Mouse (Mus musculus): ENCODE measurements around the gene Tbca.

Gene Tbca

GRCm38 (mm10) chr13:94847870-94848269, 59.2 kb downstream of the Tbca start:
- no peak for DNase-seq (ENCODE audit: low spot score in 2 of 2)

DNA sequence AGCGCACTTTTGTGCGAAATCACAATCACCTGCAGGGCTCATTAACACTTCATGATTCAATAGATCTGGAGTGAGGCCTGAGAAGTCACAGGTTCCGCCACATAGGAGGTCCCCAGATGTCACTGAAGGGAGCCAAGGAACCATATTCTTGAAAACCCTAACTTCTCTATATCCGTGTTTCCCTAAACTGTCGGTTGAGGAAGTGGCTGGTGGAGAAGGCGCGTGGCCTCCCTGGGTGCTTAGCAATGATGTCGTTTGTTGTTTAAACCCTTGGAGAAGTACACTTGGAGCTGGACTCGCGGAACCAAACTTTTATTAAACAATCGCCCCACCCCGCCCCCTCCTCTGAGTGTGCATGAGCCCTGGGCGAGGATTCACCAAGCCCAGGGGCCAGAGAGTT, 60.6 kb downstream of the Tbca start:
- no peak for DNase-seq (ENCODE audit: low spot score in 2 of 2)

- DNase-seq (ENCODE audit: low spot score in 2 of 2) = no peak
Observed at GRCm38 (mm10) chr13:94858016-94858575, 69.4 kb downstream of the Tbca start.

- no peak for DNase-seq (ENCODE audit: low spot score in 2 of 2)
Observed at GRCm38 (mm10) chr13:94859256-94859655, 70.5 kb downstream of the Tbca start.

DNA sequence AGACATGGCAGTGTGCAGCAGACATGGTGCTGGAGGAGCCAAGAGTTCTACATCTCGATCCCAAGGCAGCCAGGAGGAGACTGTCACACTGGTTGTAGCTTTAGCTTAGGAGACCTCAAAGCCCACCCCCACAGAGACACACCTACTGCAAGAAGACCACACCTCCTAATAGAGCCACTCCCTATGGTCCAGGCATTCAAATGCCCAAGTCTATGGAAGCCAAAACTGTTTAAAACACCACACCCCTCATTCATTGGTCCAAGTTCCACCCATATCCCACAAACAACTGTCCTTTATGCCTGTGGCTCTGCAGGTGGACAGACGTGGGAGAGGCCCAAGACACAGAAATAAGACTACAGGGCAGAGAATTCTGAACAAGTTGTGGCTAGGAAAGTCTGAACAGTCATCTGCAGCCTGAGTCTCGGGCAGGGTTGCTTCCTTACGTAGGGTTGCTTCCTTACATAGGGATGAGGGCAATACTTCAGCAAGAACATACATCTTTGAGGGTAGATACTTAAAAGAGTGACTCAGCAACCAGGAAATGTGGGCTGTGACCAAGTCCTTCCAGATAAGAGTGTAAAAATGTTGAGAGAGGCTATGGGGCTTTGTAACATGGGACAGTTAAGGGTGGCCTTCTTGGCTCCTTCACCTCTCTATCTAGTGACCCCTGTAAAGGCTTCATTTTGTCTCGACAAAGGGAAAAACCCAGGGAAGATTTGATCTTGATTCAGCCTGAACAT, 74.0 kb downstream of the Tbca start:
- no peak for DNase-seq (ENCODE audit: low spot score in 2 of 2)

DNA sequence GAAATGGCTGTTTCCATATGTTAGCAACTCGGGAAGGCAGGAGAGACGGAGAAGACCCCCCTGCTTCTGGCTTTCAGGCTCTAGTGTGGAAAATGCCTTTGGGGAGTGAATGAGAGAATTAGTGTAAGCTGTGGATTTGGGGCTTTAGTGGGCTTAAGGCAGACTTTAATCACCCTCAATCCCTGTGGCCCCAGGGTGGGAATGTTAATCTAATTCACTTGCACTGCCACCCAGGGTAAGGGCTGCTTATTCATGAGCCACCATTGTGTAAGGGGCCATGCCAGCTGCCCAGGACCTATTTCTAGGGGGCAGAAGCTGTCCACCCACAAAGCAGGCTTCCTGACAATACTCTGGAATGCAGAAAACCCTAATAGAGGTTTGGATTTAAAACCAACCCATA, 78.2 kb downstream of the Tbca start:
- DNase-seq (ENCODE audit: low spot score in 2 of 2) = no peak

DNA sequence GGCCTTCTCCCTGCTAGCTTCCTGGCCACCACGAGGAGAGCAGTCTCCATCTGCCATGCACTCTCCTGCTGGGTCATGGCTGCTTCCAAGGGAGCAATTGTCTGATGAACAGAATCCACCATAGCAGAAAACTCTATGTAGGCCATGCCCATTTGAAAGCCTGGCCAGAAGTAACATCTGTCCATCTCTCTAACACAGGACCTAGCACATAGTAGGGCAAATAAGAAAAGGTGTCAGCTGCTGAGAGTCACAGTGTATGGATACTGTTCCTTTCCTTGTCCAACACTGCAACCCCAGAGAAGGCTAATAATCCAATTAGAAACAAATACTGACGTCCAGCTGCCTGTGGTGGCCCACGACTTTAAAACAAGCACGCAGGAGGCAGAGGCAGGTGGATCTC, 79.1 kb downstream of the Tbca start:
- DNase-seq (ENCODE audit: low spot score in 2 of 2) = no peak

- DNase-seq (ENCODE audit: low spot score in 2 of 2) = peak in 1 of 2 experiments; percentile 54
Observed at GRCm38 (mm10) chr13:94868478-94868950, 79.8 kb downstream of the Tbca start.

DNA sequence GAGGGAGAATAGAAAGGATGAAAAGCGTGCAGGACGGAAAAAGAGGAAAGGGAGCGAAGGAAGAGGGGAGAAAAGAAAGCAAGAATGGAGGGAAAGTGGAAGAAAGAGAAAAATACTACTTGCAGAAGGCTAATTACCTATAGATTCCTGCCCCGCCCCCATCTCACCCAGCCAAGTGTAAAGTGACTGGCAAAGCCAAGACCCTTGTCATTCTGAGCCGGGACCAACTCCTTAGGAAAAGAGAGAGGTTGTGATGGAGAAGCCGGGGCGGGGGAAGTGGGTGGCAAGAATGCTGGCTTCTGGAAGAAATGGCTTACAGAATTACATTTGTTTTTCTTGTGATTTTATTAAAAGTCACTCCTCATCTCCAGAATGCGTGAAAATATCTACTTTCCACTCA, 80.8 kb downstream of the Tbca start:
- no peak for DNase-seq (ENCODE audit: low spot score in 2 of 2)

DNA sequence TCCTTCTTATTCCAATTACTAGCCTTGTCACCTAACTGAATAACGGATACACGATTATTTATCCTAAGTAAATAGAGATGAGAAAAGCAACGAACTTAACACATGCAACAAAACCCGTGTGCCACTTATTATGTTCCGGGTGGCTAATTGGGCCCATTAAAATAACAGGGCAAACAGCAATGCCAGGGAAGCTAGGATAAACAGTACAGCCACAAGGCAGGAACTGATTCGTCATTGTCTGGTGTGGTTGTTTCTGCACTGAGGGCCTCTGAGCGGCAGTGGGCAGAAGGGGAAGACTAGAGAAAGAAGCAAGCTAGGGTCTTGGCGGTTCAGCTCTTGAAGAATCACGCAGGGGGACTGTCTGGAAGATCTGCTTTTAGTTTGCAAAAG, 81.4 kb downstream of the Tbca start:
- DNase-seq (ENCODE audit: low spot score in 2 of 2) = no peak

DNA sequence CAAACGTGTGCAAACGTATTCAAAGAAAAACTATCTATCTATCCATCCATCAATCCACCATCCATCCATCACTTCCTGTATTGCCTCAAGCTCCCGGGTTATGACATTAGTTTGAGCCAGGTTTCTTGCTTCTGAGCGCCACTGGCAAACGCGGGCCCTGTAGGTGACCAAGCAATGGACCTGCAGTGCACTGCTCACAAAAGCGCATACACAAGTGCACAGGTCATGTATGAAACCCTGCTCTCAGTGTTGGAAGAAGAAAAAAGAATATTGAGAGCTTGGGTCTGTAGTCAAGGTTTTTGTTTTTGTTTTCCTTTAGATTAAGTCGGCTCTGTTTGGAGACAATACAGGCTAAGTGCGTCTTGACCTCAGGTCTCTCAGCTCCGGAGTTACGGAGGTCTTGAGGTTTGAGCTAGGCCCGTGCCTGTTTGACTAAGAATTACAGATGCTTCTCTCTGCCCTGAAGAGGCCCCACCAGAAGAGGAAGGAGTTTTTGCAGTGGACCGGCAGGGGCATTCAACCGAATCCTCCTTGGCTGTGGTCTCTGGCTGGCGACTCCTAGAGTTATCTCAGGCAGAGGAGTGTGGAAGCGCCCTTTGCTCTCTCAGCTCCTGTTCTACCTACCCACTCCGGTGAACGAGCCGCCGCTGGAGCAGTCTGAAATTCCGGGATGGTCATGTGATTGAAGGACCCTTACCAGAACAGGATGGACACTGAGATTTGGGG, 81.9 kb downstream of the Tbca start:
- DNase-seq (ENCODE audit: low spot score in 2 of 2) = no peak

DNA sequence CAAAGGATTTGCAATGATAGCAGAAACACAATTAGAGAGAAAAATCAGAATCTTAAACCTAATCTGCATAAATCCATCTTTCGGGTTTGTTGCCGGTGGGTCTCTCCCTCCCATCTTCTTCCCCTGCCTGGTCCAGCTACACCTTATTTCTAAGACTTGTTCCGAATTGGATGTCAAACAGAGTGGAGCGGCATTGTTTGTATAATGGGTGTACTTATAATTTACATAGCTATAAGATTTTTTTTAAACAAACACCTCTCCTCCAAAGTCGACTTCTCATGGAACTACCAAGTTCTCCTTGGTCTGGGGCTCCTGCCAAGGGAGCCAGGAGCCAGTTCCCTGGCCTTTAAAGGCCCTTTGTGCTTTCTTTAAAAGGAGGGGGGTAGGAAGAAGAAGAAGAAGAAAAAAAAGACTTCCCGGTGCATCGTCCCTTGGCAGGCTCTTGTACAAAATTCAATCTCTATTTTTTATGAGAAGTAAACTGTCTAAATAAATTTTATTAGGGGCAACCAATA, 83.2 kb downstream of the Tbca start:
- DNase-seq (ENCODE audit: low spot score in 2 of 2) = no peak

DNA sequence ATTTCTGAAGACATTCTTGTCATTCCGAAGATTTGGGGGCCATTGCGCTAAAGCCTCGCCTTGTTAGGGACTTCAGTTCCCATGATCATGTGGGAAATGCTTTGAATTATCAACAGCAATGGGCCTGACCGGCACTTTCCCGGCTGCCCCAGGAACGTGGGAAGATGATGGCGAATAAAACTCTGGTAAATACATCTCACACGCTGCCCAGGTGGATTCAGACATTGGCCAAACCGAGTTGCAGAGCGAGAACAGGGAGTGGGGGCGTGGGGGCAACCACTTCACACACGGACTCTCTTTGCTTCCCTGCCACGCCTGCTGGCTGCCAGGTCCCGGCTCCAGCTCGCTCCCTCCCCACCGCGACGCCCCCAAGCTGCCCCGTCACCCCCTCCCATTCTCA, 83.7 kb downstream of the Tbca start:
- DNase-seq (ENCODE audit: low spot score in 2 of 2) = no peak

GRCm38 (mm10) chr13:94873111-94874038, 84.7 kb downstream of the Tbca start:
- no peak for DNase-seq (ENCODE audit: low spot score in 2 of 2)

GRCm38 (mm10) chr13:94874039-94874425, 85.3 kb downstream of the Tbca start:
- no peak for DNase-seq (ENCODE audit: low spot score in 2 of 2)

DNA sequence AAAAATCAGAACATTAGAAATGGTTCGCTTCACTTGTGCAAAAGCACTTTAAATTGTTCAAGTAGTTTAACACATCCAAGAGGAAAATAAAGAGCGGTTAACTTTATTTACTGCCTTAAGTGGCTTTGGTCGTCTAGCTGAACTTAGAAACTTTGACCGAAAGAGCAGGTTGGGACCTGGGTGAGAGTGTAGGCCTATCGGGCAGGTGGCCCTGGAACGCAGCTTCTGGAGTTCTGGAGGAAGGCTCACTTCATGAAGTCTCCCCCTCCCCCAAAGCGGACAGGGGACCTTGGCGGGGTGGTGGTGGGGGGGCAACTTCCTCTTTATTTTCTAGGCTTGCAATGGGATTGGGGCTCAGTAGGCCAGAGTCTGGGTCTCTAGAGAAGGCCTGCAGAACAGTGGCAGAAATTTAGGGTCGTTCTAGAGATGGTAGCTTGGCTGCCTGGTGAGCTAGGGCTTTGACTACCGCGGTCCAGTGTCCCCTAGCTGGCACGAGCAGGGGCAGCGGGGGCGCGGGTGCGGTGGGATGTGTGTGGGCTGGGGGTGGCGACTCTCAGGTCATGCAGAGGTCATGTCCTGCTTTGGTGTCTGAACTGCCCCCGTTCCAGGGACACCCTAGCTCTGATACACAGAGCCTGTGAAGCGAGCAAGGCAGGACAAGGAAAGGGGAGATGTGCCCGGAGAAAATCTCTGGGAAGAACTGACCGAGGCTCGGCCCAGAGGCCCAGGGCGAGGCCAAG, 86.1 kb downstream of the Tbca start:
- no peak for DNase-seq (ENCODE audit: low spot score in 2 of 2)

GRCm38 (mm10) chr13:94875396-94875880, 86.7 kb downstream of the Tbca start, which contains the start of gene Otp:
Gene Otp (plus strand): TSS chr13:94875602.
- no peak for DNase-seq (ENCODE audit: low spot score in 2 of 2)

DNA sequence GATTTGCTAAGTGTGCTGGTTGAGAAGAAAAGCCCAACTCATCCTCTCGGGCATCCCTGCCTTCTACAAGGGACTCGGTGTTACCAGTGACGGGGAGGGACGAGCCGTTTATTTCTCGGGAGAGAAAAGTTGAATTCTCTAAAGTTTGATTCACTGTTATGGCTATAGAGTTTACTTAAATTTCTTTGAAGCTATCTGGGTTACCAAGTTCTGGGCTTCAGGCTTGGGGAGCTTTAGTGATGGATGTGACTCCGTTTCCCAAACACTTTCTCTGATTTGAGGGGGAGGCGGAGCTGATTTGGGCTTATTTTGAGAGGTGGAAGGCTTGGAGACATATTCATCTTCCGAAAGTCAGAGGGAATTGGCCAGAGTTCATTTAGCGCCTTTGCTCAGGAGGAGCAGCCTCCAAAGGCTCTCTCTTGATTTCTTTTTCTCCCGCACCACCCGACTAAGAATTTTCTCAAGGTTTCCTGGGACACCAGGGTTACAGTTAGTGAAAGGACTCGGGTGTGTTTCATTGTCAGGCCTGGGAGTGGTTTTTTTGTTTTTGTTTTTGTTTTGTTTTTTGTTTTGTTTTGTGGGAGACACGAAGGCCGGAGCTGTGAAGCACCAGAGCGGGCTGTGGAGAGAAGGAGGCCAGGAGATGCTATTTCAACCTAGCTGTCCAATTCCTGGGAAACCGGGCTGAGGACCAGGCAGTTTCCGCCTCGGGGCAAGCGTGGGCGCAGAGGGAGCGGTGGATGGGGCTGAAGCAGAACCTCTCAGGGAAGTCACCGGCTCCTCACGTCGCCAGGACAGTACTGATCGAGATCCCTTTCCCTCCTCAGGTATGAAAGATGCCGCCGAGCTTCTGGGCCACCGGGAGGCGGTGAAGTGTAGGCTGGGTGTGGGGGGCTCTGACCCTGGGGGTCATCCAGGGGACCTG, 87.8 kb downstream of the Tbca start:
- no peak for DNase-seq (ENCODE audit: low spot score in 2 of 2)

DNA sequence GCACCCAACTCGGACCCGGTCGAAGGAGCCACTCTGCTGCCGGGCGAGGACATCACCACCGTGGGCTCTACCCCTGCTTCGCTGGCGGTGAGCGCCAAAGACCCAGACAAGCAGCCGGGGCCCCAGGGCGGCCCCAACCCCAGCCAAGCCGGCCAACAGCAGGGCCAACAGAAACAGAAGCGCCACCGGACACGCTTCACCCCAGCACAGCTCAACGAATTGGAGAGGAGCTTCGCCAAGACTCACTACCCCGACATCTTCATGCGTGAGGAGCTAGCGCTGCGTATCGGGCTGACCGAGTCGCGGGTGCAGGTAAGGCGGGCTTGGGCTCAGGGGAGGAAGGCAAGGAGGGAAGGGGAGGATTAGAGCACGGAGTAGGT, 88.5 kb downstream of the Tbca start:
- no peak for DNase-seq (ENCODE audit: low spot score in 2 of 2)

Measured in spleen, postnatal 10 days (tissue).